Mouse (Mus musculus) spleen, adult 2 months (tissue): ENCODE data around the gene Nod2.
"Not testable (repeated sequence)": the region's sequence is repeated elsewhere in the genome, so short reads cannot be mapped to it uniquely, and the experiment has no call there.

Experiments
- CTCF ChIP-seq: fragments of 200-500 bp; IDR thresholded peaks from 2 replicates; pipeline ENCODE4 v1.5.1; 2011; ENCODE audit warnings: mild to moderate bottlenecking, inconsistent platforms; ENCODE audit not compliant: insufficient read depth, insufficient read length, insufficient replicate concordance; ENCODE audit errors: extremely low read depth
- POLR2A ChIP-seq: fragments of 200-500 bp; IDR thresholded peaks from 2 replicates; pipeline ENCODE4 v1.6.1; 2011; ENCODE audit warnings: low read depth, low read length, inconsistent platforms

DNA sequence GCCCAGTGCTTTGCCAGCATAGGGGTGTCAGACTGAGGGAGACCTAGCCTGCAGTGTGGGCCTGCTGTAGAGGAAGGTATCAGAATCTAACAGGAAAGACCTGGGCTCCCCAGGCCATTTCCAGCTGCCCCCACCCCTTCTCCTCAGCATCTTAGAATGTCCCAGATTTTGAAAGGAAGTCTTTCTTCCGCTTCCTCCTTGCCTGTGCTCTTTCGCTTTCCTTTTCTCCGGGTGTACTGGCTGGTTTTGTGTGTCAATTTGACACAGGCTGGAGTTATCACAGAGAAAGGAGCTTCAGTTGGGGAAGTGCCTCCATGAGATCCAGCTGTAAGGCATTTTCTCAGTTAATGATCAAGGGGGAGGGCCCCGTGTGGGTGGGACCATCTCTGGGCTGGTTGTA, 4.0 kb downstream of the Nod2 start:
- TF ChIP-seq CTCF, POLR2A: not testable (repeated sequence)
